Mouse (Mus musculus) liver, adult 2 months (tissue): ENCODE measurements around the gene Cdh24. TPM values are rescaled to one million over a fixed set of nuclear protein-coding genes. Genes with fewer than 3 reads are reported as not detected.

Experiments used
- DNase-seq: peaks from one replicate; pipeline ENCODE4 v3.0.0-alpha.2; 2011; ENCODE audit warnings: low read depth, low spot score; ENCODE audit errors: extremely low read depth
- H3K27ac ChIP-seq: fragments of 200-500 bp; replicated peaks from 2 replicates; pipeline ENCODE4 v1.5.1; 2012; ENCODE audit warnings: low read depth, mild to moderate bottlenecking, control low read depth, inconsistent platforms, low read length; ENCODE audit not compliant: insufficient read depth
- H3K27me3 ChIP-seq: fragments of 200-500 bp; 2 replicates; pipeline ENCODE4 v1.6.1; 2012; ENCODE audit warnings: mild to moderate bottlenecking, moderate library complexity, low read length, inconsistent platforms; ENCODE audit not compliant: control insufficient read depth, insufficient read depth
- H3K36me3 ChIP-seq: fragments of 200-500 bp; 2 replicates; pipeline ENCODE4 v1.6.1; 2012; ENCODE audit warnings: low read length, inconsistent platforms; ENCODE audit not compliant: control insufficient read depth, insufficient read depth
- H3K4me1 ChIP-seq: fragments of 200-500 bp; 2 replicates; pipeline ENCODE4 v1.6.1; 2011; ENCODE audit warnings: low read length; ENCODE audit not compliant: control insufficient read depth, insufficient read depth
- H3K4me3 ChIP-seq: fragments of 200-500 bp; 2 replicates; pipeline ENCODE4 v1.5.1; 2011; ENCODE audit warnings: low read depth, mild to moderate bottlenecking, control low read depth, low read length, moderate library complexity; ENCODE audit not compliant: insufficient read depth
- H3K79me2 ChIP-seq: fragments of 200-500 bp; 2 replicates; pipeline ENCODE4 v1.6.1; 2012; ENCODE audit warnings: inconsistent platforms, mild to moderate bottlenecking, low read length, moderate library complexity; ENCODE audit not compliant: control insufficient read depth, insufficient read depth
- H3K9ac ChIP-seq: fragments of 200-500 bp; 2 replicates; pipeline ENCODE4 v1.6.1; 2012; ENCODE audit warnings: low read depth, mild to moderate bottlenecking, control low read depth, inconsistent platforms, low read length
- CTCF ChIP-seq: fragments of 200-500 bp; IDR thresholded peaks from 2 replicates; pipeline ENCODE4 v1.5.1; 2011; ENCODE audit warnings: low read depth, low read length, control low read depth
- POLR2A ChIP-seq: fragments of 200-500 bp; IDR thresholded peaks from 2 replicates; pipeline ENCODE4 v1.6.1; 2011; ENCODE audit warnings: low read length, control low read depth; ENCODE audit not compliant: insufficient read depth; ENCODE audit errors: extremely low read depth
- WGBS: fragments of 180-500 bp; shearing (Covaris S2); methylation state at CpG from one replicate; pipeline ENCODE4 v1.1.7; 2018; 5-methylcytosine and 5-hydroxymethylcytosine counted together
- polyA plus RNA-seq: library from polyadenylated mRNA; depleted of rRNA; stranded (reverse); fragments of >200 nt; gene quantifications from 2 replicates; pipeline ENCODE4 v1.2.3, GENCODE M21; 2012
- total RNA-seq: library from RNA; depleted of rRNA; stranded (reverse); fragments of >200 nt; gene quantifications from 2 replicates; pipeline ENCODE4 v1.2.3, GENCODE M21; 2014

Cdh24 gene
- total and polyA plus RNA-seq, 2 experiments: 0.09 to 0.73 TPM

DNA sequence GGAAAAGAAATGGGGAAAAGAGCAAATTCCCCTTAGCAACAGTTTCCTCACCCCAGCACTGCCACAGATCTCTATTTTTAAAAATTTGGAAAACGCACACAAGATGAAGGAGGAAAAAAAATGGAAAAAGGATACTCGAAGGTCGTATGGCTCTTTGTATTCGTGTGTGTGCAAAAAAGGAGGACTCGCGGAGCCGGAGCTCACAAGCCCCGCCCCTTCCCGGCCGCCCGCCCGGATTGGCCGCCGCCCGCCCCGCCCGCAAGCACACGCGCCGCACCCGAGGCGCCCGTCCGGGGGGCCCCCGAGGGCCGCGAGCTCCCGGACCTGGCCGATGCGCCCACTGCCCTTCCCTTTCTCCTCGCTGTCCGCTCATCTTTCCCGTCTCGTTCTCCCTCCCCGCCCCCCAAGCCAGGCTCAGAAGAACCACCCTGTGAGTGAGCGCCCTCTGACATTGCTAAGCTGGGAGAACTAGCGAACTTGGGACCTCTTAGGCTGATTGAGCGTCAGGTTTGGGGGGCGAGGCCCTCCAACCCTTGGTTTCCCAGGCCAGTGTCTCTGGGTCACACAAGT, 35.3 kb downstream of the Cdh24 start, which contains the start of gene 4931414P19Rik:
Gene 4931414P19Rik (minus strand): TSS at position 242 of the 570 bp plus-strand sequence.
- WGBS: 2% methylated on average over 39 of the region's 39 CpGs
- Histone ChIP-seq H3K9ac (peak within 1 kb of the TSS; percentile 72), H3K4me1 (peaks cover 7% of the 10 kb centered on the region), H3K79me2 (no peaks in the 10 kb centered on the region), H3K36me3 (no peaks in the 10 kb centered on the region), H3K27ac (peak within 1 kb of the TSS; percentile 6; the same call in 1 of the 2 replicates), H3K27me3 (no peaks in the 10 kb centered on the region), H3K4me3 (peak within 1 kb of the TSS; percentile 71)
- TF ChIP-seq CTCF: no peak
- TF ChIP-seq POLR2A: 0 out of 2 replicates have a peak, but pooled peaks have one; percentile 16
- peak; percentile 50 for DNase-seq

DNA sequence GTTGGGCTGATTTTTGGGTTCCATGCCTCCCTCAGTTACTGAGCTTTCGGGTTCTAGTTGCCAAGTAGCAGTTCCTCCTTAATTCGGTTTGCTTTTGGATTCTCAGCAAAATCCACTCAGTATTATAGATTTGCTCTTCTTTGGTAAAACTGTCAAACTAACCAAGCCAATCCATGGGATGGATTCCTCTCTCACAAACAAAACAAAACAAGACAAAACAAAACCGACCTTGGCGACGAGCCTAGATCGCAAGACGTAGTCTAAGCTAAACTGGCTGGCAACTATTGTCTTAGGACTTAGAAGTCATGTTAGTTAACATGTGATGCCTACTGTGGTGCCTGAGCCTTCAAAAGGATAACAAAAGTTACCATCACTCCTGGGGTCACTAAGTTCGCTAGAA, 37.5 kb downstream of the Cdh24 start:
- Histone ChIP-seq H3K27me3 (no peaks in the 10 kb centered on the region), H3K9ac (no peak overlapping the region), H3K4me1 (peaks cover 7% of the 10 kb centered on the region), H3K36me3 (no peaks in the 10 kb centered on the region), H3K4me3 (peak overlapping the region; percentile 50), H3K27ac (peak overlapping the region; percentile 49), H3K79me2 (no peaks in the 10 kb centered on the region)
- no peak for TF ChIP-seq POLR2A
- TF ChIP-seq CTCF: no peak
- 84% methylated on average over 8 of the region's 8 CpGs for WGBS
- no peak for DNase-seq

DNA sequence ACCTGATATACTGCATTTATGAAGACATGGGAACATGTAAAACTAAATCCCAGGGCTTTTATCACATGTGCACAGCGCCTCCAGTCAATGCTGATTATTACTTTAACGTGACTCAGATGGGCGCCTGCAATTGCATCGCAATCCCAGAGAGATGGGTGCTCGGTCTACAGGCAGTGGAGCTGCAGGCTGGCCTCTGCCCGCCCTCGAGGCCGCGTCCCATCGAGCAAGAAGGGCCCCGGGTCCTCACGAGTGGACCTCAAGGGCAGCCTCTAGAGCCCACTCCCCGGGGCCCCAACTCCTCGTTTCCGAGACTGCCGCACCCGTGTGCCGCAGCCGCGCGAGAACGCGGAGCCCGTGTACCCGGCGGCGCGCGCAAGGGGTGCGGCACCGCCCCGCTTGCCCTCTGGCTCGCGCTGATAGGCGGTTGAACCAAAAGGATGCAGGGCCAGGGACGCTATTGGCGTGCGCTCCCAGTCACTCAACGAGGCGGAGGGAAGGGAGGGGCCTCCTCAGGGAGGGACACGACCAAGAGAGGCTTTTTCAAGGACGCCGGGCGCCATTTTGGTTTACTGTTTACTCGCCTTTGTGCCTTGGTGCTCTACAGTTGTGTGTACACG, 38.0 kb downstream of the Cdh24 start:
- no peaks in the 10 kb centered on the region for H3K79me2 ChIP-seq
- peak overlapping the region; percentile 78 for H3K9ac ChIP-seq
- peak overlapping the region; percentile 85 for H3K4me3 ChIP-seq
- TF ChIP-seq CTCF (no peak), POLR2A (0 out of 2 replicates have a peak, but pooled peaks have one; percentile 29)
- peak overlapping the region; percentile 57 for H3K27ac ChIP-seq
- peak; percentile 88 for DNase-seq
- H3K36me3 ChIP-seq: no peaks in the 10 kb centered on the region
- no peaks in the 10 kb centered on the region for H3K27me3 ChIP-seq
- under 1% methylated on average over 46 of the region's 46 CpGs for WGBS
- peaks cover 7% of the 10 kb centered on the region for H3K4me1 ChIP-seq

DNA sequence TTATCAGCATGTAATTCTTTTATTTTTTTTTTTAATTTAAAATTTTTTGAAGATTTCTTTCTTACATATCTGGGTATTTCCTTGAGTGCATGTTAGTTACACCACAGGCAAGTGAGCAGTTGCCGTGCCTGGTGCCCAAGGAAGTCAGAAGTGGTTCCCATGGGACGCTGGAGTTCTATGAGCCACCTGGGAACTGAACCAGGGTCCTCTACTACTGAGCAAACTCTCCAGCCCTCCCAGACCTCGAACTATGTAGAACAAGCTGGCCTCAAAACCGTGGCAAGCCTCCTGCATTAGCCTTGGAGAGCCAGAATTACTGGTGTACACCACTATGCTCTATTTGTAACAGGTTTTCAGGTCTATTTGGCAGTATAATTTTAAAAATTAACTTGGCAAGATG, 38.6 kb downstream of the Cdh24 start:
- WGBS: 57% methylated on average over 4 of the region's 4 CpGs
- H3K4me1 ChIP-seq: peaks cover 7% of the 10 kb centered on the region
- H3K9ac ChIP-seq: no peak overlapping the region
- H3K36me3 ChIP-seq: no peaks in the 10 kb centered on the region
- DNase-seq: no peak
- H3K27me3 ChIP-seq: no peaks in the 10 kb centered on the region
- peak overlapping the region; percentile 85; the same call in 1 of the 2 replicates for H3K4me3 ChIP-seq
- no peak for TF ChIP-seq CTCF
- no peak for TF ChIP-seq POLR2A
- no peaks in the 10 kb centered on the region for H3K79me2 ChIP-seq
- no peak overlapping the region for H3K27ac ChIP-seq

DNA sequence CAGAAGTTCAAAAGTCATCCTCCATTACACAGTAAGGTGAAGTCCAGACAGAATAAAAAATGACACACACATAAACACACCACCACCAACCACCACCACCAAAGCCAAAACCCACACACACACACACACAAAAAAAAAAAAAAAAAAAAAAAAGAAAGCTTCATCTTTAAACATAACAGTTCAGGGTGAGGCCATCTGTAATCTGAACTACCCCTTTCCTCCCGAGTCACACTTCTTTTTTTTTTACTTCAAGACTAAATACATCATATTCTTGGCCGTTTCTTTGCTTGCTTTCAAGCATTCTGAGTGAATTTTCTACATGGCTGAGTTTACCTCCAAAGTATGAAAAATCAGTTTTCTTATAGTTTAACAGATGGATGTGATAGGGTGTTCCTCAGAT, 39.6 kb downstream of the Cdh24 start:
- TF ChIP-seq POLR2A: no peak
- TF ChIP-seq CTCF: no peak
- H3K4me3 ChIP-seq: no peak overlapping the region
- H3K9ac ChIP-seq: no peak overlapping the region
- DNase-seq: no peak
- 89% methylated on average over 2 of the region's 2 CpGs for WGBS
- H3K27me3 ChIP-seq: no peaks in the 10 kb centered on the region
- H3K36me3 ChIP-seq: no peaks in the 10 kb centered on the region
- no peak overlapping the region for H3K27ac ChIP-seq
- H3K79me2 ChIP-seq: no peaks in the 10 kb centered on the region
- peaks cover 7% of the 10 kb centered on the region for H3K4me1 ChIP-seq

DNA sequence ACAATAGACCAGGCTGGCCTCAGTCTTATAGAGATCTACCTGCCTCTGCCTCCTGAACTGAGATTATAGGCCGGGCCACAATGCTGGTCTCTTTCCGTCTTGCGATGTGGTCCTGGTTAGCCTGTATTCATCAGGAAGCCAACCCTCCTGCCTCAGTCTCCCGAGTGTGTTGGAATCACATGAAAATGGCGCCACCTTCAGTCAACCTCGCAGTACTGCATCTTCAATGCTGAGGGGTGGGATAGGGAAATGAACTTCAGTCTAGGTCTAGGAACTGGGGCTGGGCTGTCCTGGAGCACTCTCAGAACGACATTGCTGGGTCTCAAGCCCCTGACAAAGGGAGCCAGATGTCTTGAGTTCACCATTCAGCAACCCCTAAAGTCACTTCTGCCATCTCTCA, 44.1 kb downstream of the Cdh24 start:
- Histone ChIP-seq H3K27ac (no peak overlapping the region), H3K36me3 (no peaks in the 10 kb centered on the region), H3K9ac (no peak overlapping the region), H3K79me2 (no peaks in the 10 kb centered on the region), H3K4me1 (no peaks in the 10 kb centered on the region), H3K27me3 (no peaks in the 10 kb centered on the region), H3K4me3 (no peak overlapping the region)
- WGBS: 74% methylated on average over 7 of the region's 7 CpGs
- DNase-seq: no peak
- TF ChIP-seq CTCF (peak; percentile 78), POLR2A (no peak)
